Mouse (Mus musculus): ENCODE data around the gene Pigc.
A peak's percentile ranks its signal among the peaks of the same experiment; 100 is the strongest.

Gene Pigc

DNA sequence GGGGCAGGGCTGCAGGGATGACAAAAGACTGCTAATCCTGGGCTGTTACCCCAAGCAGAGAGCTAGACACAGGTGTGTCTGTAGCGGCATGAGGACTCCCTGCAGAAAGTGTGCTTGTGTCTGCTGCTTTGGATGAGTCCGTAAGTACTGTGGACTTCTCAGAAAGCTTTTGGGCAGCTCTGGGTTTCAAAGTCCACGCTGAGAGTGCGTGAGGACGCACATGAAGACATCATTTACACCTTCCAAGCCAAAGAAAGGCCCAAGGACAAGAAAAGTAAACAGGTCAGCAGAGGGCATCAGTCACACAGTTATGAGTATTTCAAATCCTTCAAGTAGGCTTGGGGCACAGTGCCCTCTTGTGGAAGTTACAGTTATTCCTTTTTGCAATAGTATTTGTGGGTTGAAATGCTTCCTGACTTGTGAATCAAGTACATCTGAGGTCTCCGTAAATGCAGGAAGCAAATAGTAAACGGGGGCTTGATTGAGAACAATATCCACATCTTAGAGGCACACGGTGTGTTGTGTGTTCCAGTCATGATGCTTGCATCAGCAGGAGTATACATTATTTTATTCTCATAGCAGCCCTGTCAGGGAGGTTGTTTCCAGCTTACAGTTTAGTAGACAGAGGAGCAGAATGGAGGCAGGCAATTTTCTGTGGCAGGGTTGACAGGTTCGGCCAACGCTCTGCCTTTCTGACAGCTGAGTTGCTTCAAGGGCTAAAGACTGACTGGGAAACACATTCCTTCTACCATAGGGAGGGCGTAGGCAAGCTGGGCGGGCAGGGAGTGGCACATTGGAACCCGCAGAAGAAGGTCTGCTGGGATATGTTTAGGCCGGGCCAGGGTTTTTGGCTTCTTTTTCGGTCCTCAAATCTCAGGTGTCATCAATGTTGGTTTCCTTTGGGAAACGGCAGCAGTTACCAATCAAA lies 7.5 kb downstream of the Pigc start:
- peak; percentile 71 for DNase-seq

- no peak for DNase-seq
Measured at GRCm38 (mm10) chr1:161977331-161977730, 8.3 kb downstream of the Pigc start.

GRCm38 (mm10) chr1:161978173-161978700 lies 9.3 kb downstream of the Pigc start:
- no peak for DNase-seq

DNA sequence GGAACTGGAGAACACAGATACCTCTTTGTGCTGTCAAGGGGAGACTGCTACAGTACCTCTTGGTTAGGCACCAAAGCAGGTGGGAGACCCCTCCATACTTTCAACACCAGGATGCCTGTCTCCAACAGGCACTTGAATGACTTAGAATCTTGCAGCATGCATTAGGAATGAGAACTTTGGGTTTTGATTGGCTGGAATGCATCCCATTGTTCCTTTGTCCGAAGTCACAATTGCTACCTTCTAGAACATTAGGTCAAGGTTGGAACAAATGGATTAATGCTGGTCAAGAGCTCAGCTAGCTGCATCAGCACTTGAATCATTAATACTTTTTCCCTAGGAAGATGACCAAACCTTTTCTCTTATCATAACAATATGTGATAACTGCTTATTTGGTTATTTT lies 10.6 kb downstream of the Pigc start, which contains the start of gene 4930558K02Rik:
TSS of gene 4930558K02Rik (minus strand) at position 101 of the 400 bp plus-strand sequence.
- no peak for DNase-seq

DNA sequence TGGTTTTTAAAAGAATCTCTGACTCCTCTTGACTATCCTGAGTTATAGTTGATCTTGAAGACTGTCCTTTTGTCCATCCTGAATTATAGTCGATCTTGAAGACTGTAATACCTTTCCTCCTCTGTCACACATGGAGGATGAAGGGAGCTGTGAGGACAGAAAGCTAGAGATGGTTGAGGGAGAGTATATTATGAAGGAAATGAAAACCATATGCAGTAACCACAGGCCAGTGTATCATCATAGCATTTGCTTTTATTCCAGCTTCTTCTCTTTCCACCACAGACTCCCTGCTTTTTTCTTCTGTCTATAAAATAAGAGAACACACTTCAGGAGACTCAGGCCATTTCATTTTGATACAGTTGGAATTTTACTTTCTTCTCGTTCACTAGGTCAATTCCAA lies 11.1 kb downstream of the Pigc start:
- no peak for DNase-seq

DNA sequence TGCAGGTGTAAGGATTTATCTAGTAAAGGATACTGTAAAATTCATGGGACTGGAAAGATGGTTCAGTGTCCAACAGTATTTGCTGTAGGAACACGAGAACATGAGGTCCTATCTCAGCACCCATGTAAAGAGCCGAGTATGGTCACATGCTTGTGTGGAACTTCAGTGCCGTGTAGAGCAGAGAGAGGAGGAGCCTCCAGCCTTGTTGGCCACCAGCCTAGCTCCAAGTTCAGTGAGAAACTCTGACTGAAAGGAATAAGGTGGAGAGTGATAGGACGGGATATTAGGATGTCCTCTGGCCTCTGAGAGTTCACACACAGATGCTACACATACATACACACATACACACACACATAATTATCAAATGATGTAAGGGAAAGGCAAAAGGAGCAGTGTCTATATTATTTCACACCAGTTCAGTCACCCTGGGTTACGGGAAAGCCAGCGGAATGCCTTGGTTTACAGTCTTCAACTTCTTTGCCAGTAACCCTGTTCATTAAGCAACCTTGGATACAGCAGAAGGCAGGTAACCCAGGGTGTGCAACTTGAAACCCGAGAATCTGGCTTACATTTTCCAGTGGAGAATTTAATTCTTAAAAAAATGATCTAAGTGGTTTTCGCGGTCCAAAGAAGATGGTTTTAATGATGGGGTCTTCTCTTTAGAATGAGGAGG lies 11.8 kb downstream of the Pigc start:
- DNase-seq = no peak

DNA sequence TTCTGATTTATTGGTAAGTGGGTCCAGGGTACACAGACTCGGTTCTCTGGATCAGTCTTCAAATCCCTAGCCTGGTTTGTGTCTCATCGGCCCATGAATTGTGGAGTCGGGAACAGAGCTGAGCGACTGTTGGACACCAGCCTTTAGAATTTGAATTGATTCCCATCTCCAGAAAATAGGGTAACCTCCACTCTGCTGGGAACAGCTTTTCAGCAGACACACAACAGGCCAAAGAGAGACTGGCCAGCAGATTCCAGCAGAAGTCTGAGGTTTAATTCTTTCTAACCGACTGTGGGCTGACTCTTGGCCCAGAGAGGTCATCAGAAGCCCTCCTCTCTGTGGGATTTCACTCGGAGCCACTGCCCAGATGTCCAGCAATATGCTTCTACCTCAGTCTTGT lies 14.5 kb downstream of the Pigc start:
- no peak for DNase-seq

DNA sequence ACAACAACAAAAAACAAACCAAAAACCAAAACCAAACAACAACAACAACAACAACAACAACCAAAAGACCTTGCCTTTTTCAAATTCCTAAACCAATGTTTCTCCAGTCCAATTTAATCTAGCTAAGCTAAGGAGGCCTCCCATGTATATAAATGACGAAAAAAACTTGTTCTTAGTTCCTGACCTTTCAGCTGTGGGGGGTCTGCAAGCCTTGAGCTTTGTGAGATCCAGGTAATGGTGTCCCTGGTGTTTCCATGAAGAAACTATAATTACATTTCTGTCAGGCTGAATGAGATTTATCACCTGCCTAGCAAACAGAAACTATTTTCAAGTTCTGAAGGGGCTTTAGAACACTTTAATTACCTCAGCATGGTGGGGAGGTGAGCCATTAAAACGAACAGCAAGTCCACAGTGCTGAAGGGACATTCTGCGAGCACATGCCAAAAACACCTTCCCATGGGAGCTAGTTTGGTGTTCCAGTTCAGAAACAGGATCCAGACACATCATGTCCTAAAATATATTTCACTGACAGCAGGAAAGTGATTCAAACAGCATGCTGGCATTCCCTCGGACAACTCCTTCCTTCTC lies 15.1 kb downstream of the Pigc start:
- DNase-seq = no peak

DNA sequence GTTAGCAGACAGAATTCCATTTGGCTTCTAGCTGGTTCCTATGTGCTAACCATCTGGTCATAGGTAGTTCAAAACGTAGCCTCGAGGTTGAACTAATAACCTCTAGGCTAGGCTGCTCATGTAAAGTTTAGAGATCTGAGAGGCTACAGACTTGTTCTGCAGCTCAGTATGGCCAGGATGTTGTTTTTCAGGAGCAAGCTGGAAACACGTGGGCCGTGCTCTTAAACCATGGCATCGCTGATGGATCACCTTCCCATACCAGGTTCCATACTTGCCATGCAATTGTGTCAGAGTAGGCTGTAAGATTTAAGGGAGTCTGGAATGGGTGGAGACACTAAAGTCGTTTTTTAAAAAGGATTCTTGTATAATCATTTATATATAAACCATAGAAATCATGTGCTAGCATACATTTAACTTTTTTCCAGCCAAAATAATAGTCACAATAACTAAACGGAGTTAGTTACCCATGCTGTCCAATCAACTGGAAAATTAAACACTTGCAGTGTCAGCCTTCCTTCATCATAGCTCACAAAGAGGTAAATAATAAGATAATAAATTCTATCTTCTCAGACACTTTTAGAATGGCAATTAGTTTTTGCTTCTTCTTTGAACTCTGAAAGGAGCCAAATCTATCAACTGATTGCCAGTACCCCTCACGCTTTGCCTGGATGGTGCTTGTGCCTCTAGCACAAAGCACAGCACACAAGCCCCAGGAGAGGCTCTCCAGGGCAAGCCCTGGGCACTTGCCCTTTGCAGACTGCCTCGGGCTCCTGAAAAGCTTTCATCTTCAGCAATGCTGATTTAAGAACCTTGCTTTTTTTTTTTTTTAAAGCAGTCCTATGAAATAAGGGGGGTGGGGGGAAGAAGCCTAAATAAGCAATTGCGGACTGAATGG lies 21.9 kb downstream of the Pigc start:
- no peak for DNase-seq

- no peak for DNase-seq
Measured at GRCm38 (mm10) chr1:161991846-161992245, 22.9 kb downstream of the Pigc start.

DNA sequence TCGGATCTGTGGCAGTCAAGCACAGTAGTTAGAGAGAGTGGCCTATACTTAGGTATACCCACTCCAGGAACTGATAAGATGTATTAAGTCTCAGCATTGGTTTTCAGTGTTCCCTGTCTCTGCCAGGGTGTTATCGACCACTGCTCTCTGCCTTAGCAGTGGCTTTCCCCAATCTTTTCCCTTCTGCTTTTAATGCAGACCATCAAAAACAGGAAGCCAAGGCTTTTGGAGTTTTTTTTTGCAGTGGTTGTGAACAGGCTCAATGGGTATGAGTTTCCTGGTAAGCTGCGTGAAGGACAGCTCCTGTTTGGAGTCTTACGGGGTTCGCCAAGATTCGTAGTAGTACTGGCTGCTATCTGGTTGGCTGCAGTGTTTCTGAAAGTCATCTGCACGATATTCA lies 23.4 kb downstream of the Pigc start:
- DNase-seq = no peak

DNA sequence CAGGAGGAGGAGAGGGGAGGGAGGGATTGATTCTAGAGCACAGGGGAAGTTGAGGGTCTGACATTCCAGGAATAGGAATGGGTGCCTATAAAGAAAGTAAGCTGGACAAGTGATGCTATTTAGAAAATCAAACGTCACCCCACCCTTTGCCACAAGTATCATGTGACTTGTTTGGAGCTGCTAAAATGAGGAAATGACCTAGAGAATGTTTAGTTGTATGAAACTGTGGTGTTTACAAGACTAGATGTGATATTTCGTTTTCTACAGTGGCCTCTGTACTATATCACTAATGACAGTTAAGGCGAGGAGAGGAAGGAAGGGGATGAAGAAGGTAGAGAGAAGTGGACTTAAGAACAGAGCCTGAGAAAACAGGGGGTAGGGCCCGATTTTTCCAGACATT lies 29.8 kb downstream of the Pigc start:
- no peak for DNase-seq

DNA sequence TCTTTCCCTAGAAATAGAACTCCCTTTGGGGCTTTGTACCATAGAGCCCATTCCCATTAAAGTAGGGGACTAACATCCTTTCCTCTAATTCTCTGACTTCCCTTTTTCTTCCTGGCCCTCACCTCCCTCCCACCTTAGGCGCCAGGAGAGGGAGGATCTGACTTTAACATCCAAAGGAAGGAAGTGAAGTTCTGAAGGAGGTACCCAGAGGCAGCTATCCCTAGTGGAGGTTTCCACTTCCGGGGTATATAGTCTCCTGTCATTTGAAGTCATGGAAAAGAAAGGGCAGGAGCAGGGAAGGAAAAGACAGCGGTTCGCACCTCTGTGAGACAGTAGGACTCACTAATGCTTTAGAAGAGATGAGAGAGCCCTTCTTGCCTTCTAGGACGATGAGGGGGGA lies 30.4 kb downstream of the Pigc start:
- no peak for DNase-seq

GRCm38 (mm10) chr1:161999882-162000371 lies 30.9 kb downstream of the Pigc start:
- peak; percentile 17 for DNase-seq

- no peak for DNase-seq
Measured at GRCm38 (mm10) chr1:162001328-162001727, 32.3 kb downstream of the Pigc start.

- DNase-seq = no peak
Measured at GRCm38 (mm10) chr1:162003729-162004517, 34.9 kb downstream of the Pigc start.

GRCm38 (mm10) chr1:162004518-162004780 lies 35.5 kb downstream of the Pigc start:
- DNase-seq = no peak

- peak; percentile 45 for DNase-seq
Measured at GRCm38 (mm10) chr1:162004821-162005770, 36.1 kb downstream of the Pigc start.

GRCm38 (mm10) chr1:162006109-162006508 lies 37.1 kb downstream of the Pigc start:
- no peak for DNase-seq

GRCm38 (mm10) chr1:162008208-162008607 lies 39.2 kb downstream of the Pigc start:
- no peak for DNase-seq

All from kidney, adult 11 months (tissue).